Mouse (Mus musculus) hindbrain, embryonic 10.5 days (tissue): ENCODE data around the gene Ccnc. TPM values are rescaled to one million over a fixed set of nuclear protein-coding genes. Genes with fewer than 3 reads are reported as not detected.

Experiments
- DNase-seq: peaks from one replicate; pipeline ENCODE4 v3.0.0-alpha.2; 2017; ENCODE audit warnings: low spot score
- H3K27ac ChIP-seq: fragments of 300-500 bp; sonication (generic); 2 replicates; pipeline ENCODE4 v1.5.1; 2016; ENCODE audit warnings: mild to moderate bottlenecking, moderate library complexity
- H3K27me3 ChIP-seq: fragments of 300-500 bp; sonication (generic); 2 replicates; pipeline ENCODE4 v1.6.1; 2016; ENCODE audit warnings: mild to moderate bottlenecking; ENCODE audit not compliant: poor library complexity, insufficient read depth, severe bottlenecking
- H3K36me3 ChIP-seq: fragments of 300-500 bp; sonication (generic); 2 replicates; pipeline ENCODE4 v1.6.1; 2016; ENCODE audit warnings: mild to moderate bottlenecking, moderate library complexity
- H3K4me1 ChIP-seq: fragments of 300-500 bp; sonication (generic); replicated peaks from 2 replicates; pipeline ENCODE4 v1.6.1; 2016; ENCODE audit warnings: mild to moderate bottlenecking
- H3K4me3 ChIP-seq: fragments of 300-500 bp; sonication (generic); 2 replicates; pipeline ENCODE4 v1.5.1; 2016; ENCODE audit warnings: mild to moderate bottlenecking, moderate library complexity
- H3K9me3 ChIP-seq: fragments of 300-500 bp; sonication (generic); 2 replicates; pipeline ENCODE4 v1.6.1; 2016; ENCODE audit warnings: mild to moderate bottlenecking, moderate library complexity
- WGBS: fragments of 180-500 bp; shearing (Covaris S2); methylation state at CpG from one replicate; pipeline ENCODE4 v1.1.7; 2016; 5-methylcytosine and 5-hydroxymethylcytosine counted together
- polyA plus RNA-seq: library from polyadenylated mRNA; unstranded; fragments of >200 nt; fragmentation: Nextera tagmentation; extraction: Ambion mirVana; gene quantifications from 2 replicates; pipeline ENCODE4 v1.2.1, GENCODE M21; 2016

Gene Ccnc
- polyA plus RNA-seq, 1 experiment from 2014 or later, result 65.1 TPM

DNA sequence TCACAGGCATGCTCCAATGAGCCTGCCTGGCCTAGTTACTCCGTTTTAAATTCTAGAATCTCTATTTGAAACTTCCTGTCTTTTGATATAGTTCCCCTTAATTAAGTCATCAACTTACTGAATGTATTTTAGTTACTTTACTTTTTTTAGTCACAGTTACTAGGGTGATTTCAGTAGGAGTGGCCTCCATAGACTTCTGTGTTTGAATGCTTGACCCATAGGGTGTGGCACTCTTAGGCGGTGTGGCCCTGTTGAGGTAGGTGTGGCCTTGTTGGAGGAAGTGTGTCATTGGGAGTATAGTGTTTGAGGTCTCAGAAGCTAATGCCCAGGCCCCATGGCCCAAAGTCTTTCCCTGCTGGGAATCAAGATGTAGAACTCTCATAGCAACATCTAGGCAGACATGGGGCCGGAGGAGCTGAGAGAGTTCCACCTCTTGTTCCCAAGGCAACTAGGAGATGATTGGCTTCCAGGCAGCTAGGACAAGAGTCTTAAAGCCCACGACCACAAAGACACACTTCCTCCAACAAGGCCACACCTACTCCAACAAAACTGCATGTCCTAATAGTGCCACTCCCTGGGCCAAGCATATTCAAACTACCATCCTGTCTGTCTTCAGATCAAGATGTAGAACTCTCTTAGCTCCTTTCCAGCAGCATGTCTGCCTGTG lies 27.8 kb downstream of the Ccnc start:
- peaks cover 26% of the 10 kb centered on the region for H3K36me3 ChIP-seq
- WGBS, result 71% methylated on average over 4 of the region's 4 CpGs
- no peak overlapping the region for H3K27ac ChIP-seq
- no peaks in the 10 kb centered on the region for H3K27me3 ChIP-seq
- H3K9me3 ChIP-seq, result peaks cover 6% of the 10 kb centered on the region; the same call in 1 of the 2 replicates
- no peak overlapping the region for H3K4me3 ChIP-seq
- no peaks in the 10 kb centered on the region for H3K4me1 ChIP-seq
- DNase-seq, result no peak

DNA sequence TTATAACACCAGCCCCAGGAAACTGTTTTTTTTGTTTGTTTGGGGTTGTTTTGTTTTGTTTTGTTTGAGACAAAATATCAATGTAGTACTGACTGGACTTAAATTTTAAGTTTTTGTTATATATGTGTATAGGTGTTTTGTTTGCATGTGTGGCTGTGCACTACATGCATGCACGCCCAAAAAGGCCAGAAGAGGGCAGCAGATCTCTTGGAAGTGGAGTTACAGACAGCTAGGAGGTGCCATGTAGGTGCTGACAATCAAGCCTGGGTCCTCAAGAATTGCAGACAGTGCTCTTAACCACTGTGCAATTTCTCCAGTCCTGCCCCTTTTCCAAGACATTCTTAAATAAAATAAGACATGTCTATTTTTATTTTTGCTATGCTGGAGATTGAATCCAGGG lies 31.4 kb downstream of the Ccnc start:
- 60% methylated on average over 1 of the region's 1 CpGs for WGBS
- no peak overlapping the region for H3K27ac ChIP-seq
- peaks cover 22% of the 10 kb centered on the region for H3K36me3 ChIP-seq
- DNase-seq, result no peak
- H3K27me3 ChIP-seq, result no peaks in the 10 kb centered on the region
- peaks cover 6% of the 10 kb centered on the region; the same call in 1 of the 2 replicates for H3K9me3 ChIP-seq
- H3K4me1 ChIP-seq, result no peaks in the 10 kb centered on the region
- H3K4me3 ChIP-seq, result no peak overlapping the region

DNA sequence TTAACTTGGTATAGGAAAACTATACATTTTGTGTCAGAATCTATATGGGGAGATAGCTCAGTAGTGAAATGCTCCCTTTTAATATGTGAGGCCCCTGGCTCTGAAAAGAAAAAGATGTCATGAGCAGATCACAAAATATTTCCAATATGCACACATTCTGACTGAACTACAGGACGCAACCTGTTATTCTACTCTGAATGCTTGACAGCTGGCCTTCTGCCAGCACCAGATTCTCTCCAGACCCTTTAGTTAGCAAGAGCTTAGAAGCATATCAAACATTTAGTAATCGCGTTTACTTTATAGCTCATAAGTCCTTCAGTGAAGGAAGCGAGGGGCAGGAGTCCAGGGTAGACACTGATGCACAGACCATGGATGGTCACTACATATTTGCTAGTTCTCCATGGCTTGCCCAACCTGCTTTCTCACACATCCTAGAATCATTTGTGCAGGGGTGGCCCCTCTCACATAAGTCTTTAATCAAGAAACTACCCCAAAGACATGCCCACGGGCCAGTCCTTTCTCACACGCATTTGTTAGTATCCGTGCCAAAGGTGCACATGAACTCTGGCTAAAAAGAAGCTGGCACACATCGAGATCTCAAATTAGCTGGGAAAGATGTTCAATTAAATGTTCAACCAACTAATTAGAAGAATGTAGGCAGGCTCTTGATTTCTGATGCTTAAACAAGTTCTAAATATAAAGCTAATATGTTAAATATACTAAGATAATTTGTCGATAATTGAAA lies 34.1 kb downstream of the Ccnc start:
- Histone ChIP-seq H3K27me3 (no peaks in the 10 kb centered on the region), H3K27ac (no peak overlapping the region), H3K9me3 (peaks cover 6% of the 10 kb centered on the region; the same call in 1 of the 2 replicates), H3K36me3 (peaks cover 22% of the 10 kb centered on the region), H3K4me3 (no peak overlapping the region), H3K4me1 (peaks cover 7% of the 10 kb centered on the region)
- no peak for DNase-seq
- WGBS, result 94% methylated on average over 9 of the region's 9 CpGs

DNA sequence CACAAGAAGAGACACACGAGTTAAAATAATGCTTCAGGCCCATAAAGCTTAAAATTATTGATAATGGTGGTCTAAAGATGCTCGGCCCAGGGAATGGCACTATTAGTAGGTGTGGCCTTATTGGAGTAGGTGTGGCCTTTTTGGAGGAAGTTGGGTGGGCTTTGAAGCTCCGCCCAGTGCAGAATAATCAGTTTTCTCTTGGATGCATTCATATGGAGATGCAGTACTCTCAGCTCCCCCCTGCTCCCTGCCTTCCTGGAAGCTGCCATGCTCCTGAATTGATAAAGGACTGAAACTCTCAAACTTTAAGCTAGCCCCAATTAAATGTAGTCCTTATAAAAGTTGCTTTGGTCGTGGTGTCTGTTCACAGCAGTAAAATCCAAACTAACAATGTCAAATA lies 36.3 kb downstream of the Ccnc start:
- WGBS, result 81% methylated on average over 4 of the region's 4 CpGs
- H3K27me3 ChIP-seq, result no peaks in the 10 kb centered on the region
- no peak for DNase-seq
- no peak overlapping the region for H3K4me3 ChIP-seq
- H3K9me3 ChIP-seq, result peaks cover 5% of the 10 kb centered on the region; the same call in 1 of the 2 replicates
- peaks cover 8% of the 10 kb centered on the region for H3K4me1 ChIP-seq
- H3K36me3 ChIP-seq, result peaks cover 13% of the 10 kb centered on the region
- no peak overlapping the region for H3K27ac ChIP-seq

DNA sequence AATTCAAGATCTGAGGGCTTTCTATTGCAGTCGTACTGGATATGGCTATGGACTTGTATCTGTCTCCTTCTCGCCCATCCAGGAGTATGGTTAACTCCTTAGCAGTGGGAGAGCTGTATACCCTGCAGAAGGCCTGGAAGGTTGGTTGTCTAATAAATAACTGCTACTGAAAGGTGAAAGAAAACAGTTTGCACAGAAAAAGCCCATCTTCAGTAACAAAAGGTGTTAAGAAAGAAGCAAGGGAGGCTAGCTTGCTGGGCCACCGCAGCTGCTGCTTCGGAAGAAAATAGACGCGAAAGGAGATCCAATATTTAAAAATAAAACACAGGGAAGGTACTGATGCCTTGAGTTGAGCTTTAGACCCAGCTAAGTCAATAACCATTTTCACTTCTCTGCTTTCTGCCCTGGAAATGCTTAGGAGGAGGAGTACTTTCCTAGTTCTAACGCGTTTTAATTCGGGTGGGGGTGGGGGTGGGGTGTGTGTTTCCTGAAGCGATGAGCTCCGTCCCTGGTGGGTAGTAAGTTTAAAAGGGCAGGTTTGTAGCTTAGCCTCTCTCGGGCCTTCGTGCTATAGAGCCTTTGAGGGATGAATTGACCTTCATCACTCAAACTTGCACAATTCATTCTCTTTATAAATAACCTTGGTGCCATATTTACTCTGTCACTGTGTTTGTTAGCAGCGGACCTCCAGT lies 38.8 kb downstream of the Ccnc start:
- no peak for DNase-seq

DNA sequence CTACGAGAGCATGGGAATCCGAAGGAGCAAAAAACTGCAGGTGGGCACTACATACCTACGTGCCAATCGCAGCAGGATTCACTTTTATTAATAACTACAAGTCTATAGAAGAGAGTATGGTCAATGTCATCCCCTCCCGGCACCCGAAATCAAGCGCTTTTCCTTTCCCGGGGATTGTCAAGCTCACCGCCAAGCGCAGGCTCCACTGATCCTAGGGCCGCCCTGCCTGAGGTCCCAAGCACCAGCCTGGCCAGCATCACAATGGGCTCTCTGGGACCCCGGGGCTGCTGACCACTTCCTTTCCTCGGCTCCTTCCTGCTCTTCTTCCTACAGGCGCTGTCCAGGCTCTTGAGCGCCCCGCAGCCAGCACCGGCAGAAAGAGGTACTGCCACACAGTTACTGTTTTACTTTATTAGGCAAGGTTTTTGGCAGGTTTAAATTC lies 39.4 kb downstream of the Ccnc start, which contains the start of the genes Usp45 and Tstd3:
Gene Usp45, plus strand, starts transcription at position 294 of the 442 bp plus-strand sequence.
Gene Tstd3, minus strand, starts transcription at position 350 of the 442 bp plus-strand sequence.
- 2% methylated on average over 17 of the region's 17 CpGs for WGBS
- peak within 1 kb of the TSS; percentile 87 for H3K27ac ChIP-seq

More for the DNA sequence above, 38.8 kb downstream of the Ccnc start:
- H3K4me3 ChIP-seq, result peak overlapping the region; percentile 67
- peak overlapping the region; percentile 87 for H3K27ac ChIP-seq
- no peaks in the 10 kb centered on the region for H3K9me3 ChIP-seq
- no peaks in the 10 kb centered on the region for H3K36me3 ChIP-seq
- no peaks in the 10 kb centered on the region for H3K27me3 ChIP-seq
- peaks cover 8% of the 10 kb centered on the region for H3K4me1 ChIP-seq
- 23% methylated on average over 14 of the region's 14 CpGs for WGBS

DNA sequence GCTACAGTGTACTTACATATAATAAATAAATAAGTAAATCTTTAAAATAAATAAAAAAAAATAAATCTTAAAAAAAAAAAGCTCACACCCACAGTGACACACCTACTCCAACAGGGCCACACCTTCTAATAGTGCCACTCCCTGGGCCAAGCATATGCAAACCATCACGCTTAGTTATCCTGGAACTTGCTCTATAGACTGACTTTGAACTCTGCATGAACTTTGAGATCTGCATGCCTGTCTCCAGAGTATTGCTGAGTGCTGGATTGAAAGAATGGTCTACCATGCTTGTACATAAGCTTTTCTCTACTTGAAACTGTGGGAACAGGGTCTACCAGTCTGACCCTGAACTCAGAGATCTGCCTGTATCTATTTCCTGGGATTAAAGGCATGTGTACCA lies 43.6 kb downstream of the Ccnc start:
- H3K4me3 ChIP-seq, result no peak overlapping the region
- no peak overlapping the region for H3K27ac ChIP-seq
- H3K4me1 ChIP-seq, result peaks cover 6% of the 10 kb centered on the region
- H3K9me3 ChIP-seq, result no peaks in the 10 kb centered on the region
- WGBS, result 90% methylated on average over 1 of the region's 1 CpGs
- H3K36me3 ChIP-seq, result no peaks in the 10 kb centered on the region
- DNase-seq, result no peak
- no peaks in the 10 kb centered on the region for H3K27me3 ChIP-seq

More for the DNA sequence above, 39.4 kb downstream of the Ccnc start, which contains the start of the genes Usp45 and Tstd3:
- Histone ChIP-seq H3K27me3 (no peaks in the 10 kb centered on the region), H3K36me3 (no peaks in the 10 kb centered on the region), H3K4me1 (peaks cover 8% of the 10 kb centered on the region), H3K4me3 (peak within 1 kb of the TSS; percentile 67), H3K9me3 (no peaks in the 10 kb centered on the region)
- peak; percentile 85 for DNase-seq

DNA sequence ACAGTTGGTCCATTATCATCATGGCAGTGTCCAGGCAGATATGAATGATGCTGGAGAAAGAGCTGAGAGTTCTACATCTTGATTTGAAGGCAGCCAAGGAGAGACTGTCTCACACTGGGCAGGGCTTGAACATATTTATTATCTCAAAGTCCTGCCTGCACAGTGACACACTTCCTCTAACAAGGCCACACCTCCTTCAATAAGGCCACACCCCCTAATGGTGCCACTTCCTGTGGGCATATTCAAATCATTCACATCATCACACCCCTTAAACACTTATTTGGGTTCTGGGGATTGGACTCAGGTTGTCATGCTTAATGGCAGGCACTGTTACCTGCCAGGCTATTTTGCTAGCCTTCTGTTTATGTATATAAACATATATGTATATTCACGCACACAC lies 44.8 kb downstream of the Ccnc start:
- DNase-seq, result no peak
- Histone ChIP-seq H3K27me3 (no peaks in the 10 kb centered on the region), H3K4me3 (no peak overlapping the region), H3K27ac (no peak overlapping the region), H3K36me3 (no peaks in the 10 kb centered on the region), H3K4me1 (peaks cover 3% of the 10 kb centered on the region; the same call in 1 of the 2 replicates), H3K9me3 (no peaks in the 10 kb centered on the region)
- 95% methylated on average over 1 of the region's 1 CpGs for WGBS

DNA sequence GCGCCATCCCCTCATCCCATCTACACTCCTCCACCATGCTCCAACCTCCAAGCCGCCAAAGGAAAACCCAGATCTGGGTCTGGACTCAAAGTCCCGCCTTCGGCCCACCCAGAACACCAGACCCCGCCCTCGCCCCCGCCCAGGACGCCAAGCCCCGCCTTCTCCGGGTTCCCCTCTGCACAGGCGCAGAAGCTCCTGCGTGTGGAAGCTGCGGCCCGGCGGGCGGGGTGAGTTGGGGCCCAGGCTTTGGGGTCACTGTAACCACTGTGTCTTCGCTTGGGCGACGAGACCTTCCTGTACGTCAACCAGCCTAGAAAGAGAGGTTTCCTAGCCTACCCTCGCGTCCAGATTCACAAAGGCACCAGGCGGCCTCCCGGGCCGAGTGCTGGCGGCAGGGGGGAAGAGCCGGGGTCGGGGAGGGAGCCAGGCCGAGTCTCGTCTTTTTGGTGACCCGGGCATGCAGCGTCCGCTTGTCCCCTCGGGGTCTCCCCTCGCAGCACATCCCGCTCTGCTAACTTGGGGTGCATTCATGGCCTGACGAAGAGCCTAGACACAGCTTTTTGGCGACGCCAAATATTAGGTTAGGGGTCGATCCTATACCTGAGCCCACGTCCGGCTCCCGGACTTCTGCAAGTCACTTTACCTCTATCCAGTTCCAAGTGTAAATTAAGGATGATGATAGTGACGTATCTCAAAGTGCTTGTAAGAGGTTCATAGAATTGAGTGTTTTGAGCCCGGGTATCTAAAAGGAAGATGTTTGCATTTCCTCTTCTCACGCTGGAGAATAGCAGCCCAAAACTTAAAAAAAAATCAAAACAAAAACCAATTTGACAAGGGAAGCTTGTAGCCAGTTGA lies 48.8 kb downstream of the Ccnc start:
- Histone ChIP-seq H3K9me3 (no peaks in the 10 kb centered on the region), H3K27ac (peak overlapping the region; percentile 95), H3K36me3 (peaks cover 16% of the 10 kb centered on the region), H3K4me1 (peaks cover 10% of the 10 kb centered on the region; the same call in 1 of the 2 replicates), H3K4me3 (peak overlapping the region; percentile 83), H3K27me3 (no peaks in the 10 kb centered on the region)
- peak; percentile 96 for DNase-seq
- under 1% methylated on average over 46 of the region's 46 CpGs for WGBS

DNA sequence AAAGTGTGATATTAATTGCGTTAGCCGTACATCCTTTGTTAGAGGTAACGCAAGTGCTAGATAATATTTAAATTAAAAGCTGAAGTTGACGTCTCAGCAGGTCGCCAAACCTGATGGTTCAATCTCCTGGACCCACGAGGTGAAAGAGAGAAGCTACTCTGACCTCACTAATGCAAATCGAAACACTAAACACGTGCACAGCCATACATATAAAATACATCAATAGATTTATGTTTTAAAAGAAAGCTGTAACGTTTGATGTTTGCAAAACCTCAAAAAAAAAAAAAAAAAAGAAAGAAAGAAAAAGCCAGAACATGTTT lies 49.4 kb downstream of the Ccnc start:
- H3K4me1 ChIP-seq, result peaks cover 10% of the 10 kb centered on the region; the same call in 1 of the 2 replicates
- H3K27ac ChIP-seq, result peak overlapping the region; percentile 95; the same call in 1 of the 2 replicates
- H3K27me3 ChIP-seq, result no peaks in the 10 kb centered on the region
- DNase-seq, result no peak
- H3K36me3 ChIP-seq, result peaks cover 21% of the 10 kb centered on the region
- H3K4me3 ChIP-seq, result peak overlapping the region; percentile 83
- H3K9me3 ChIP-seq, result no peaks in the 10 kb centered on the region
- 13% methylated on average over 9 of the region's 9 CpGs for WGBS

DNA sequence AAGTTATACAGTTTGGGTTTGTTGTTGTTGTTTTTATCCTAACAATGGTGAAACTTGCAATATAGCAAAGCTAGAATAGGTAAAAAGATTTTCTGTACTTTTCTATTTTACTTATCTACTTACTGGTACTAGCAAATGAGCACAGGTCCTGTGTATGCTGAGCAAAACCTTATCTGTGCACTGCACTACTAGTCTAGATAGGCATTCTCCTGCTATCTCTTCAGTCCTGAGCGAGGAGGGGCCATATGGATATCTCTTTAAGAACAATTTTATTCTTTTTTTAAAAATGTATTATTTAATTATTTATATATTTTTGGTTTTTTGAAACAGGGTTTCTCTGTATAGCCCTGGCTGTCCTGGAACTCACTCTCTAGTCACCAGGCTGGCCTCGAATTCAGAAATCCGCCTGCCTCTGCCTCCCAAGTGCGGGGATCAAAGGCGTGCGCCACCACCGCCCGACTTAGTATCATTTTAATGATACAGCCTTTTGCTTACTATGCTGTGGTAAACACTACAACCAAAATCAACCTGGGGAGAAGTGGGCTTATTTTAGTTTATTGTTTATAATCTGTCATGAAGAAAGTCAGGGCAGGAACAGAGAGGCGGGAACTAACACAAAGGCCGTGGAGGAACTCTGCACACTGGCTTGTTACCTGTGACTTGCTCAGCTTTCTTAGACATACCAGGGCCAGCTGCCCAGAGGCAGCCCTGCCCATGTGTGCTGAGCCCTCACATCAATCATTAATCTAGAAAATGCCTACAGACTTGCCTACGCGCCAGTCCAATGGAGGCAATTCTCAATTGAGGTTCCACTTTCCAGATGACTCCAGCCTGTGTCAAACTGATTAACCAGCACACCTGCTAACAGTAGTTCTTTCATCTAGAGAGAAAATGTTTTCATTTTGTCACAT lies 53.6 kb downstream of the Ccnc start:
- Histone ChIP-seq H3K4me3 (no peak overlapping the region), H3K9me3 (no peaks in the 10 kb centered on the region), H3K27me3 (no peaks in the 10 kb centered on the region), H3K27ac (no peak overlapping the region), H3K36me3 (peaks cover 59% of the 10 kb centered on the region), H3K4me1 (peaks cover 10% of the 10 kb centered on the region; the same call in 1 of the 2 replicates)
- WGBS, result 96% methylated on average over 12 of the region's 12 CpGs
- DNase-seq, result no peak
